Mouse (Mus musculus) layer of hippocampus, adult 11-12 months (tissue): Measurements from ENCODE around the gene Gm20388.

ENCODE experiments used
- DNase-seq: peaks from one replicate; pipeline ENCODE4 v3.0.0; 2022; ENCODE audit warnings: low spot score

The Gm20388 gene

DNA sequence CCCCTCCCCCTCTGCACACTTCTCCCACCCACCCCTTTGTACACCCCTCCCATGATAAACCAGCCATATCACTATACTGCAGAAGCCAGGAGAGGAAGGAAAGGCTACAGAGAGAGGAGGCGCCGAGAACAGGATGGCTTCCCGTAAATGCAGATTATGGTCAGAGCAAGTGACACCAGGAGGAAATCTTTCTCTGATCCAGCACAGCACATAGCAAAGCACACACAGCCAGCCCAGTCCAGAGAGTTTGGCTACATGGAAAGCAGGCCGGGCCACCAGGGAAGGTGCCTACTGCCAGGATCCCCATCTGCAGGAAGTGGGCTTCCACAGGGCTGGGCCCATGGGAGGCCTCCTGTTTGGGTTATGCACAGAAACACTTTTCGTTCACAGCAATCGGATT lies 4383.8 kb downstream of the Gm20388 start:
- no peak for DNase-seq

- DNase-seq = no peak
Observed at GRCm38 (mm10) chr8:124294900-124295299, 4384.3 kb downstream of the Gm20388 start.

DNA sequence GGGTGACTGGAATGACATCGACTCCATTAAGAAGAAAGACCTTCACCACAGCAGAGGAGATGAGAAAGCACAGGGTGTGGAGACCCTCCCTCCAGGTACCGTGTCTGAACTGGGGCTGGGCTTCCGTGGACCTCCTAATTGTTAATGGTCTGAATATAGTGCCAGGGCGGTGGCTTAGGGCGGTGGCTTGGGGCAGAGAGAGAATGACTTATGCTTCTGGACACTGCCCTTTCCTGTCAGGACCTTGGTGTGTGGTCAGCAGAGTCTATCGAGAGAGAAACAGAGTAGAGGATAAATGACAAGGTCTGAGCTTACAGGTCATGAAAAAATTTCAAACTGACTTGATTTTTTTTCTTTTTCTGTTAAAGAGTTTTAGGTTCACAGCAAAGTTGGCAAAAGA lies 4384.7 kb downstream of the Gm20388 start:
- no peak for DNase-seq

GRCm38 (mm10) chr8:124301512-124301911 lies 4390.9 kb downstream of the Gm20388 start:
- DNase-seq = no peak

- no peak for DNase-seq
Observed at GRCm38 (mm10) chr8:124301935-124302555, 4391.4 kb downstream of the Gm20388 start.

DNA sequence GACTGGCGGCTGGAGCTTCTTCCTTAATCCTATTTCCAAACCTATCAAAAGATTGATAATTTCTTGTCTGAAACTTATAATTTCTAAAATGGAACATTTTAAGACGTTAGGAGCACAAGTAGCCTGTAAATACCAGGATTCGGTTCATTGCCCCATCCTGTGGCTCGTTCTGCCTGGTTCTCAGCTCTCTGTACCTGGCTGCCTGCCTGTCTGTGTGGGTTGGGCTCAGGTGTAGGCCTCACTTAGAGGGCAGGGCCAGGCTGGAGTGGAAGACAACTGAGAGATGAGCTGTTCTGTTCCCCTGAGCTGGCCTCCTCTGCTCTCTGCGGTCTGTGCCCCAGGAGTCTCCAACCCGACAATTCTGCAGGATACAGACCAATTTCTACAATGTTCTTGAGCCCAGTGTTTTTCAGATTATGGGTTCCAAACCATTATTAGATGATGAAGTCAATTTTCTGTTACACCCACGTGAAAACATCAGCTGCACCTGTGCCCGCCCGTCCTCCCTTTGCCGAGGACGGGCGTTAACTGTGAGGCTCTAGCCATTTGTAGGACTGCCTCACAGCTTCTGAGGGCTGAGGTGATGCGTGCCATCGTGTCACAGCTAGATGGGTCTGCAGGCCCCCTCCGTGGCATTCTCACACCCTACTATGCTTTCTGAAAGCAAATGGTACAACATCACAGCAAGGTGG lies 4392.7 kb downstream of the Gm20388 start:
- no peak for DNase-seq

- DNase-seq = no peak
Observed at GRCm38 (mm10) chr8:124304141-124304540, 4393.5 kb downstream of the Gm20388 start.

- DNase-seq = no peak
Observed at GRCm38 (mm10) chr8:124306574-124306973, 4395.9 kb downstream of the Gm20388 start.

DNA sequence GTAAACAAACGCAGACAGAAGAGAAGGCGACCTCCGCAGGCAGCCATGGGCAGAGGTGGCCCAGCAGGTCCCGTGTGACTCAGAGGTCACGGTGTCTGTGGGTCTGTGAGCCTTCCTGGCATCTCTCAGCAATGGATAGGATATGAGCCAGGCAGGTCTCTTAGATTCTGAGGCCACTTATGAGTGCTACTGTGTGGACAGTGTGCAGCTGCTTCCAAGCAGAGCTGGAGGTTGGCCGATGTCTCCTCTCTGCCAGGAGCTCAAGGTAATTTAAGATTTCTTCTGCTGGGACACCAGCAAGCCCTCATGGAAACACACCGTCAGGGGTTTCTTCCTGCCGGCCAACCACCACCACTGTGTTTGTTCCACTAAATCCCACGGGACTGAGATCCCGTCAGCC lies 4397.1 kb downstream of the Gm20388 start:
- DNase-seq = no peak

DNA sequence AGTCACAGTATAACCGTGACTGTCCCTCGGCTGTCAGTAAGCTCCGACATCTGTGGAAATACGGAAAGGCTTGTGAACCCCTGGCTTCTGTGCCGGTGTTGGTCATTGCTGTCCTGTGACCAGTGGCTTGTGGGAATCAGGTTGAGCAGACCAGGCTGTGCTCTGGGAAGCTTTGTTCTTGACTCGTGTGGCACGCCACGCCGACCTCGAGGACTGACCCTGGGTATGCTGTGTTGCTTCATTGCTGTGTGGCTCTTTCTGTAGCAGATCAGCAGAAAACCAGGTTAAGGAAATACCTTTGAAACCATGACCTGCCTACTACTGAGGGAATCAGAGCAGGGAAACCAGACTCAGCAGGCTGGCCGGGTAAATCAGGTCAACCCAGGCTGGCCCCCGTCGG lies 4399.9 kb downstream of the Gm20388 start:
- DNase-seq = no peak

DNA sequence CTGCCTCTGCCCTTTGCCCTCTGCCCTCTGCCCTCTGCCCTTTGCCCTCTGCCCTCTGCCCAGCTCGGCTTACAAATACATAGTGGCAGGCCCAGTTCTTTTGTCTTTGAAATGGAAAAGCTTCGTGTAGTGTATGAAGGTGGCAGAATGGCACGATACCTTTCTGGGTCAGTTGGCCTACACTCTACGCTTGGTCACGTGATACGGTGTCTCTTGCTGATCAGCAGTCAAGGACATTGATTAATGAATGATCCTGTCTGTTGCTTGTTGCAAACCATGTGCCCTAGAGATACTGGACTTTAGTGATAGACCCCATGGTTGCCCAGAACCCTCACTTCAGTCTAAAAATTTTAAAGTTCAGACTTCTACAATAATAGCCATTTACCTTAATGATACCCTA lies 4400.5 kb downstream of the Gm20388 start:
- no peak for DNase-seq

GRCm38 (mm10) chr8:124311723-124312122 lies 4401.1 kb downstream of the Gm20388 start:
- DNase-seq = no peak

- DNase-seq = no peak
Observed at GRCm38 (mm10) chr8:124312228-124312627, 4401.6 kb downstream of the Gm20388 start.

- peak; percentile 59 for DNase-seq
Observed at GRCm38 (mm10) chr8:124314803-124315202, 4404.2 kb downstream of the Gm20388 start.

DNA sequence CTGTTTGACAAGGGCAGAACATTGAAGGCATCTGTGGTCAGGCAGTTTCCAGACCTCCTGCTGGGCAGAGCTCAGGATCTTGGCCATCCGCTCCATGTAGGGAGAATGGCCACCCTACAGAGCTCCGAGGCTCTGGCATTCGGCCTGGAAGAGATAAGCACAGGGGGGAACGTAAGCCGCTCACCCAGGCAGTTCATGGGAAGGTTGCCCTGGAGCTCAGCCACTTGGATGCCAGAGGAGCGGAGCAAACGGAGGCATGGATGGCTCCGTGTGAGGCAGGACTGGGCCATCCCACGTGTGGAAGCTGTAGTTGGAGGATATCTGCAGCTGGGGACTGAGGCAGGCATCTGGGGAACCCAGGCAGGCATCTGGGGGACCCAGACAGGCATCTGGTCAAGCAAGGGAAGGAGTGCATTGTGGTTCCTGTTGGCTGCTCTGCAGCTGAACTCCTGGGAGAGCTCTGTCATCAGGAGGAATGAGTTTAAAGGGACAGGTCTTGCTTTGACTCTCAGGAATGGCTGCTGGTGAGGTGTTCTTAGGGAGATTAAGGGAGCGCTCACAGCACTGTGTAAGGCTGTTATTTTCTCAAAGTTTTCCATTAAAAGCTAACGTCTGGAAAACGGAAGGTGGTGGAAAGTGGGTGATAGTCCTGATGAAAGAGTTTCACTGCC lies 4406.0 kb downstream of the Gm20388 start:
- DNase-seq = no peak

- no peak for DNase-seq
Observed at GRCm38 (mm10) chr8:124317191-124317682, 4406.6 kb downstream of the Gm20388 start.

DNA sequence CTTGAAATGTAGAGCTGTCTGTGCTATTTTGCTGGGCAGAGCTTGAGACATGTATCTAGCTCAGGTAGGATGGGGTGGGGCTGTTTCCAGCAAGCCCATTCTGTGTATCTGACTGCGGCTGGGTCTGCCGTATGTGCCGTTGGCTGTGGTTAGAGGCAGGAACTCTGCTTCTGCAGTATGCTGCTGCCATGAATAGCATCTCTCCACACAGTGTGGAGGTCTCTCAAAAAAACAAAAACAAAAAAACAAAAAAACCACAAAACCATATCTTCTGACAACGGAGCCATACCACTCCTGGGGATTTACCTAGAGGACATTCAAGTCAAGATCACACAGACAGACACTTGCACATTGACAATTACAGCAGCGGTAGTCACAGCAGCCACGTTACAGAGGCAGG lies 4407.2 kb downstream of the Gm20388 start:
- no peak for DNase-seq

- no peak for DNase-seq
Observed at GRCm38 (mm10) chr8:124318612-124319315, 4408.1 kb downstream of the Gm20388 start.

- DNase-seq = no peak
Observed at GRCm38 (mm10) chr8:124319316-124319652, 4408.6 kb downstream of the Gm20388 start.

GRCm38 (mm10) chr8:124321227-124321840 lies 4410.7 kb downstream of the Gm20388 start:
- DNase-seq = no peak

DNA sequence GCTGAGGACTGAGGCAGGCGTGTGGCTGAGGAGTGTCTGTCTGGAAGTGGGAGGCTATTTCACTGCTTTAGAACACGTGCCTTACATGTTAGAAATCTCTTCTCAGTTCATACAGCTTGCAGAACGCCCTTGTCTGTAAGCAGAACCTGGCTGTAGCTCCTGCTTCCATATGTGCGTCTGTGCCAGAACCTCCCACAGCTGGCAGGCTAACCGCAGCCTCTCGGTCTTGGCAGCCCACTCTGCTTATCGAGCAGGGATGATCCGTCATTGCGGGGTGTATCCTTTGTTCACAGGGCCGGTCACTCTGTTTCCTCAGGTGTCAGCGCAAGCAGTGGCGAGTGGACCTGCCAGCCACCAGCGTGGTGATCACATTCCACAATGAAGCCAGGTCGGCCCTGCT lies 4412.7 kb downstream of the Gm20388 start:
- peak; percentile 31 for DNase-seq

DNA sequence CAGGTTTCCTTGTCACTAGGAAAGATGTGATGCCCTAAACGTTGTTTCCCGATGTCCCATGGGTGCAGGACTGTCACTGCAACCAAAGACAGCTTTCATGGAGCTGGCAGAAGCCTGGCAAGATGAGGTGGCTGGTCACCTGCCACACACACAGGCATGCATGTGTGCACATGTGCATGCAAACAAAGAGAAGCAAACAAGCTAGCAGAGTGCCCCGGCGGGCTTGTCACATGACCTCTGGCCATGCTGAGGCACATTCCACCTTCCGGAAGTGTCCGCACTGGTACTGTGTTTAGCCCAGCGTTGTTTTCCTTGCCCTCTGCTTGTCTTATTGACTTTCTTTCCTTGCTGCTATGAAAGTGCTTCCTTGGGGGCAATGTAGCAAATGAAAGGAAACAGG lies 4417.6 kb downstream of the Gm20388 start:
- DNase-seq = no peak
